Mouse (Mus musculus): ENCODE data around the gene Gucy2g. TPM values are rescaled to one million over a fixed set of nuclear protein-coding genes. Genes with fewer than 3 reads are reported as not detected.

Gene Gucy2g
- total and polyA plus RNA-seq, 3 experiments, result not detected

- Histone ChIP-seq H3K9ac (ENCODE audit: insufficient read depth, low read depth) (no peak overlapping the region), H3K4me2 (ENCODE audit: insufficient read depth, low read depth, poor library complexity, severe bottlenecking) (no peak overlapping the region), H3K36me3 (replicated peaks in 1 of 2; ENCODE audit: control insufficient read depth in 1 of 2, insufficient read depth in 1 of 2, low read length in 1 of 2) (no peaks in the 10 kb centered on the region), H3K27ac (ENCODE audit: insufficient read depth, low read depth) (no peak overlapping the region), H3K27me3 (replicated peaks) (no peaks in the 10 kb centered on the region), H3K4me3 (replicated peaks in 1 of 3; ENCODE audit: low read depth in 2 of 3, low read length in 2 of 3, poor library complexity in 1 of 3) (no peak overlapping the region), H3K4me1 (ENCODE audit: control insufficient read depth in 1 of 2, insufficient read depth in 2 of 2) (peaks cover 11 to 35% of the 10 kb centered on the region in 2 experiments), H3K9me3 (replicated peaks; ENCODE audit: low read length) (peaks cover 11% of the 10 kb centered on the region), H3K79me2 (replicated peaks; ENCODE audit: control insufficient read depth, extremely low read depth, insufficient read depth, poor library complexity, severe bottlenecking) (no peaks in the 10 kb centered on the region)
- dilution Hi-C loops (cut with MboI; ENCODE audit: extremely low pct_ligation_motif_present, extremely low pct_unique_long_range_greater_than_20kb, low sequenced_read_pairs) (no loop called here), in situ Hi-C loops (cut with MboI; ENCODE audit: low pct_ligation_motif_present, low pct_unique_long_range_greater_than_20kb, low sequenced_read_pairs) (no loop called here)
- DNase-seq (ENCODE audit: extremely low read depth), result no peak
- TF ChIP-seq MEF2A (IDR thresholded peaks at IDR 0.05; ENCODE audit: borderline replicate concordance, low read depth, low read length) (no peak), ZMIZ1 (IDR thresholded peaks at IDR 0.05; ENCODE audit: low read depth, low read length) (no peak)
Measured at GRCm38 (mm10) chr19:55226621-55227020, 14.4 kb downstream of the Gucy2g start.

- DNase-seq (ENCODE audit: extremely low read depth), result no peak
- dilution Hi-C loops (cut with MboI; ENCODE audit: extremely low pct_ligation_motif_present, extremely low pct_unique_long_range_greater_than_20kb, low sequenced_read_pairs), result no loop called here
- Histone ChIP-seq H3K4me1 (ENCODE audit: control insufficient read depth in 1 of 2, insufficient read depth in 2 of 2) (peaks cover 22 to 62% of the 10 kb centered on the region in 2 experiments), H3K9ac (ENCODE audit: insufficient read depth, low read depth) (no peak overlapping the region), H3K79me2 (replicated peaks; ENCODE audit: control insufficient read depth, extremely low read depth, insufficient read depth, poor library complexity, severe bottlenecking) (no peaks in the 10 kb centered on the region), H3K4me3 (replicated peaks in 1 of 3; ENCODE audit: low read depth in 2 of 3, low read length in 2 of 3, poor library complexity in 1 of 3) (no peak overlapping the region), H3K27me3 (replicated peaks) (no peaks in the 10 kb centered on the region), H3K36me3 (replicated peaks in 1 of 2; ENCODE audit: control insufficient read depth in 1 of 2, insufficient read depth in 1 of 2, low read length in 1 of 2) (no peaks in the 10 kb centered on the region), H3K9me3 (replicated peaks; ENCODE audit: low read length) (peaks cover 11% of the 10 kb centered on the region), H3K27ac (ENCODE audit: insufficient read depth, low read depth) (no peak overlapping the region), H3K4me2 (ENCODE audit: insufficient read depth, low read depth, poor library complexity, severe bottlenecking) (no peak overlapping the region)
- in situ Hi-C loops (cut with MboI; ENCODE audit: low pct_ligation_motif_present, low pct_unique_long_range_greater_than_20kb, low sequenced_read_pairs), result loop anchor here (5.0 kb wide), 1 partner anchor 105 kb away; no protein-coding TSS in a partner anchor
- TF ChIP-seq BHLHE40 (IDR thresholded peaks at IDR 0.05; ENCODE audit: low read depth, low read length) (no peak), ZKSCAN1 (IDR thresholded peaks at IDR 0.05; ENCODE audit: borderline replicate concordance, low read depth, low read length) (peak; percentile 68)
Measured at GRCm38 (mm10) chr19:55222268-55222667, 18.8 kb downstream of the Gucy2g start.

GRCm38 (mm10) chr19:55221208-55221607 is 19.8 kb downstream of the Gucy2g start:
- dilution Hi-C loops (cut with MboI; ENCODE audit: extremely low pct_ligation_motif_present, extremely low pct_unique_long_range_greater_than_20kb, low sequenced_read_pairs) (no loop called here), in situ Hi-C loops (cut with MboI; ENCODE audit: low pct_ligation_motif_present, low pct_unique_long_range_greater_than_20kb, low sequenced_read_pairs) (loop anchor here (5.0 kb wide), 1 partner anchor 106 kb away; no protein-coding TSS in a partner anchor)
- Histone ChIP-seq H3K4me2 (ENCODE audit: insufficient read depth, low read depth, poor library complexity, severe bottlenecking) (no peak overlapping the region), H3K79me2 (replicated peaks; ENCODE audit: control insufficient read depth, extremely low read depth, insufficient read depth, poor library complexity, severe bottlenecking) (no peaks in the 10 kb centered on the region), H3K27me3 (replicated peaks) (no peaks in the 10 kb centered on the region), H3K36me3 (replicated peaks in 1 of 2; ENCODE audit: control insufficient read depth in 1 of 2, insufficient read depth in 1 of 2, low read length in 1 of 2) (no peaks in the 10 kb centered on the region), H3K27ac (ENCODE audit: insufficient read depth, low read depth) (no peak overlapping the region), H3K9ac (ENCODE audit: insufficient read depth, low read depth) (no peak overlapping the region), H3K9me3 (replicated peaks; ENCODE audit: low read length) (peaks cover 3% of the 10 kb centered on the region), H3K4me1 (ENCODE audit: control insufficient read depth in 1 of 2, insufficient read depth in 2 of 2) (peaks cover 23 to 54% of the 10 kb centered on the region in 2 experiments), H3K4me3 (replicated peaks in 1 of 3; ENCODE audit: low read depth in 2 of 3, low read length in 2 of 3, poor library complexity in 1 of 3) (no peak overlapping the region)
- no peak for TF ChIP-seq NELFE (IDR thresholded peaks at IDR 0.05; ENCODE audit: low read depth, low read length)
- TF ChIP-seq TBP (conservative IDR thresholded peaks at IDR 0.05; ENCODE audit: low read depth, low read length), result no peak
- TF ChIP-seq SMC3 (IDR thresholded peaks at IDR 0.05; ENCODE audit: low read depth, low read length), result no peak
- no peak for TF ChIP-seq EP300 (IDR thresholded peaks at IDR 0.05; ENCODE audit: low read length)
- no peak for TF ChIP-seq MAZ (IDR thresholded peaks at IDR 0.05; ENCODE audit: low read depth, low read length)
- TF ChIP-seq JUN (IDR thresholded peaks at IDR 0.05; ENCODE audit: insufficient read depth, low read depth, low read length), result no peak
- TF ChIP-seq RAD21 (IDR thresholded peaks at IDR 0.05; ENCODE audit: low read depth, low read length), result no peak
- no peak for TF ChIP-seq HCFC1 (IDR thresholded peaks at IDR 0.05; ENCODE audit: low read depth, low read length)
- no peak for TF ChIP-seq ZC3H11A (IDR thresholded peaks at IDR 0.05; ENCODE audit: low read depth, low read length)
- no peak for TF ChIP-seq MAX (IDR thresholded peaks at IDR 0.05; ENCODE audit: low read length)
- TF ChIP-seq ZKSCAN1 (IDR thresholded peaks at IDR 0.05; ENCODE audit: borderline replicate concordance, low read depth, low read length), result no peak
- TF ChIP-seq KAT2A (IDR thresholded peaks at IDR 0.05; ENCODE audit: insufficient replicate concordance, low read length), result no peak
- no peak for TF ChIP-seq NRF1 (IDR thresholded peaks at IDR 0.05; ENCODE audit: low read depth, low read length)
- TF ChIP-seq SIN3A (IDR thresholded peaks at IDR 0.05; ENCODE audit: low read length), result no peak
- TF ChIP-seq MYC (IDR thresholded peaks at IDR 0.05; ENCODE audit: low read depth, low read length), result no peak
- no peak for TF ChIP-seq POLR2AphosphoS2 (IDR thresholded peaks at IDR 0.05; ENCODE audit: low read depth, low read length)
- no peak for DNase-seq (ENCODE audit: extremely low read depth)

Measured in CH12.LX (cell line).